In genomic region chr11:113795846-113796245, GRCm38 (mm10) we compare ENCODE assay signal across 21 mouse cellular contexts. TPM values are rescaled to one million over a fixed set of nuclear protein-coding genes. Genes with fewer than 3 reads are reported as not detected.
DNase-seq lines count a peak whose midpoint lies in the region; ATAC-seq lines count a peak whose summit lies in the region.
"Had no signal": no experiment of that assay in that cellular context is flagged by ENCODE, and none has a peak within 500 bp of the region (broad histone marks: within the 10 kb centered on the region; RNA-seq: fewer than 3 reads in every experiment).

No protein-coding gene starts in this region.

- peak overlapping the region; percentile 2 for H3K27ac ChIP-seq in forebrain, embryonic 10.5 days
- H3K27ac ChIP-seq in forebrain, embryonic 16.5 days (ENCODE audit: low read length), result no peak overlapping the region
- peak overlapping the region; percentile 29; the same call in 1 of the 2 replicates for H3K27ac ChIP-seq in hindbrain, embryonic 10.5 days
- no peak overlapping the region for H3K27ac ChIP-seq in hindbrain, embryonic 14.5 days
- H3K27ac ChIP-seq in liver, embryonic 11.5 days (ENCODE audit: low read depth, low read length), result no peak overlapping the region
- H3K27ac ChIP-seq: embryonic facial prominence, embryonic 12.5 days; heart, embryonic 13.5 days; hindbrain, embryonic 12.5 days had no signal

- ATAC-seq in forebrain, embryonic 16.5 days, result no peak
- ATAC-seq in hindbrain, embryonic 14.5 days (ENCODE audit: low FRiP score), result no peak
- ATAC-seq in liver, embryonic 11.5 days (replicated peaks; ENCODE audit: low FRiP score), result no peak
- ATAC-seq: CD4-positive, CD25-positive, alpha-beta regulatory T cell, adult 4 months; forebrain, postnatal 0 days had no signal

- H3K9me3 ChIP-seq in forebrain, embryonic 10.5 days, result no peaks in the 10 kb centered on the region
- H3K9me3 ChIP-seq in forebrain, embryonic 16.5 days (ENCODE audit: control insufficient read depth, low read length), result no peaks in the 10 kb centered on the region
- no peaks in the 10 kb centered on the region for H3K9me3 ChIP-seq in hindbrain, embryonic 10.5 days
- H3K9me3 ChIP-seq in hindbrain, embryonic 14.5 days (ENCODE audit: control insufficient read depth, low read length), result no peaks in the 10 kb centered on the region
- H3K9me3 ChIP-seq in liver, embryonic 11.5 days (ENCODE audit: control insufficient read depth, low read length), result no peaks in the 10 kb centered on the region
- H3K9me3 ChIP-seq: embryonic facial prominence, embryonic 12.5 days; heart, embryonic 13.5 days; hindbrain, embryonic 12.5 days had no signal

- H3K4me2 ChIP-seq in forebrain, embryonic 16.5 days (ENCODE audit: low read length), result no peak overlapping the region
- H3K4me2 ChIP-seq in hindbrain, embryonic 14.5 days (replicated peaks), result no peak overlapping the region
- no peak overlapping the region for H3K4me2 ChIP-seq in liver, embryonic 11.5 days
- H3K4me2 ChIP-seq: embryonic facial prominence, embryonic 12.5 days; heart, embryonic 13.5 days; hindbrain, embryonic 12.5 days had no signal

- peaks cover 64% of the 10 kb centered on the region for H3K4me1 ChIP-seq in forebrain, embryonic 10.5 days
- peaks cover 34% of the 10 kb centered on the region for H3K4me1 ChIP-seq in forebrain, embryonic 16.5 days (replicated peaks; ENCODE audit: control insufficient read depth, insufficient read depth, low read length)
- peaks cover 69% of the 10 kb centered on the region for H3K4me1 ChIP-seq in hindbrain, embryonic 10.5 days (replicated peaks)
- peaks cover 11% of the 10 kb centered on the region for H3K4me1 ChIP-seq in hindbrain, embryonic 14.5 days (replicated peaks; ENCODE audit: control insufficient read depth, insufficient read depth, low read length)
- peaks cover 35% of the 10 kb centered on the region for H3K4me1 ChIP-seq in liver, embryonic 11.5 days (replicated peaks; ENCODE audit: control insufficient read depth, insufficient read depth, low read length)

- H3K27me3 ChIP-seq in forebrain, embryonic 10.5 days (ENCODE audit: poor library complexity, severe bottlenecking), result peaks cover 2% of the 10 kb centered on the region; the same call in 1 of the 2 replicates
- H3K27me3 ChIP-seq in forebrain, embryonic 16.5 days (replicated peaks; ENCODE audit: control insufficient read depth, insufficient read depth, low read length), result no peaks in the 10 kb centered on the region
- peaks cover 4% of the 10 kb centered on the region; the same call in 1 of the 2 replicates for H3K27me3 ChIP-seq in hindbrain, embryonic 10.5 days (ENCODE audit: insufficient read depth, poor library complexity, severe bottlenecking)
- no peaks in the 10 kb centered on the region; the same call in 1 of the 2 replicates for H3K27me3 ChIP-seq in hindbrain, embryonic 14.5 days (ENCODE audit: control insufficient read depth, insufficient read depth, low read length)
- peaks cover 5% of the 10 kb centered on the region for H3K27me3 ChIP-seq in liver, embryonic 11.5 days (replicated peaks; ENCODE audit: control insufficient read depth, insufficient read depth, low read length)
- H3K27me3 ChIP-seq: embryonic facial prominence, embryonic 12.5 days; hindbrain, embryonic 12.5 days had no signal

- 91% methylated on average over 12 of the region's 12 CpGs for WGBS in forebrain, embryonic 10.5 days
- 70% methylated on average over 12 of the region's 12 CpGs for WGBS in forebrain, embryonic 16.5 days
- WGBS in hindbrain, embryonic 10.5 days, result 94% methylated on average over 12 of the region's 12 CpGs
- WGBS in hindbrain, embryonic 14.5 days, result 73% methylated on average over 12 of the region's 12 CpGs
- WGBS in liver, embryonic 11.5 days, result 85% methylated on average over 12 of the region's 12 CpGs

- DNase-seq in forebrain, embryonic 10.5 days (ENCODE audit: extremely low spot score, low spot score), result no peak
- DNase-seq in hindbrain, embryonic 10.5 days (ENCODE audit: low spot score), result no peak
- DNase-seq in hindbrain, embryonic 14.5 days (ENCODE audit: low spot score), result no peak
- DNase-seq in liver, embryonic 11.5 days (ENCODE audit: low spot score), result peak; percentile 29
- no peak for DNase-seq in liver
- DNase-seq in retina, postnatal 1 day, result peak; percentile 53
- DNase-seq in retina, embryonic 14.5 days (ENCODE audit: low spot score), result no peak
- DNase-seq: adrenal gland, postnatal 10 days; B cell, adult 2 months; cerebellum, adult 11-12 months; cerebellum, adult 9-10 months; cerebellum, postnatal 25 days; forebrain, postnatal 0 days; gastrocnemius, postnatal 14 days; heart, postnatal 36 days had no signal

- H3K9ac ChIP-seq in forebrain, embryonic 16.5 days (replicated peaks; ENCODE audit: low read depth, low read length), result no peak overlapping the region
- no peak overlapping the region for H3K9ac ChIP-seq in hindbrain, embryonic 14.5 days
- no peak overlapping the region for H3K9ac ChIP-seq in liver, embryonic 11.5 days (ENCODE audit: low read depth, low read length)
- H3K9ac ChIP-seq: embryonic facial prominence, embryonic 12.5 days; forebrain, postnatal 0 days; heart, embryonic 13.5 days; hindbrain, embryonic 12.5 days had no signal

- H3K4me3 ChIP-seq in forebrain, embryonic 10.5 days, result no peak overlapping the region
- H3K4me3 ChIP-seq in forebrain, embryonic 16.5 days (replicated peaks; ENCODE audit: low read length), result no peak overlapping the region
- no peak overlapping the region for H3K4me3 ChIP-seq in hindbrain, embryonic 10.5 days
- no peak overlapping the region for H3K4me3 ChIP-seq in hindbrain, embryonic 14.5 days (replicated peaks; ENCODE audit: low read length)
- H3K4me3 ChIP-seq in liver, embryonic 11.5 days (ENCODE audit: low read depth, low read length), result no peak overlapping the region
- H3K4me3 ChIP-seq: embryonic facial prominence, embryonic 12.5 days; heart, embryonic 13.5 days; hindbrain, embryonic 12.5 days had no signal

- 0 out of 2 replicates have a peak, but pooled peaks cover 3% of the 10 kb centered on the region for H3K36me3 ChIP-seq in forebrain, embryonic 10.5 days (replicated peaks)
- no peaks in the 10 kb centered on the region for H3K36me3 ChIP-seq in forebrain, embryonic 16.5 days (ENCODE audit: control insufficient read depth, insufficient read depth)
- peaks cover 32% of the 10 kb centered on the region for H3K36me3 ChIP-seq in hindbrain, embryonic 10.5 days
- peaks cover 6% of the 10 kb centered on the region; the same call in 1 of the 2 replicates for H3K36me3 ChIP-seq in hindbrain, embryonic 14.5 days (replicated peaks; ENCODE audit: control insufficient read depth, insufficient read depth)
- no peaks in the 10 kb centered on the region for H3K36me3 ChIP-seq in liver, embryonic 11.5 days (ENCODE audit: control insufficient read depth, insufficient read depth, low read length)
- H3K36me3 ChIP-seq: embryonic facial prominence, embryonic 12.5 days; G1E had no signal

RNA-seq across cellular contexts. Expression of gene Cdc42ep4, which starts 44.2 kb away (rescaled TPM):
- 107 TPM in 2 replicates for polyA plus RNA-seq in forebrain, embryonic 10.5 days (2016; fragmentation: Nextera tagmentation; extraction: Ambion mirVana)
- 99.9 and 100 TPM in 2 replicates for polyA plus RNA-seq in forebrain, embryonic 16.5 days (2015; fragmentation: Nextera tagmentation; extraction: Ambion mirVana)
- polyA plus RNA-seq in hindbrain, embryonic 10.5 days (2016; fragmentation: Nextera tagmentation; extraction: Ambion mirVana), result 114 and 120 TPM in 2 replicates
- 42.0 and 43.8 TPM in 2 replicates for polyA plus RNA-seq in hindbrain, embryonic 14.5 days (2014; fragmentation: Nextera tagmentation; extraction: Ambion mirVana)
- 26.0 and 29.5 TPM in 2 replicates for polyA plus RNA-seq in liver, embryonic 11.5 days (2014; fragmentation: Nextera tagmentation; extraction: Ambion mirVana)

Comparison
In these comparisons a context has a peak if more than half of its experiments do, and no peak if none do; other contexts are left out.
1. DNase-seq: peak in liver, embryonic 11.5 days (single experiment) and retina, postnatal 1 day (single experiment); none in forebrain, embryonic 10.5 days (single experiment), hindbrain, embryonic 10.5 days (single experiment), hindbrain, embryonic 14.5 days (single experiment), liver (single experiment) and retina, embryonic 14.5 days (single experiment).
2. H3K27ac ChIP-seq: peak in forebrain, embryonic 10.5 days (single experiment) and hindbrain, embryonic 10.5 days (single experiment); none in forebrain, embryonic 16.5 days (single experiment), hindbrain, embryonic 14.5 days (single experiment) and liver, embryonic 11.5 days (single experiment).